Mouse (Mus musculus): ENCODE measurements around the gene Dbh. TPM values are rescaled to one million over a fixed set of nuclear protein-coding genes. Genes with fewer than 3 reads are reported as not detected.

The Dbh gene
- not detected in 2 replicates for polyA plus RNA-seq (2012; ENCODE audit: insufficient read depth, insufficient read length, missing spikeins)

GRCm38 (mm10) chr2:27164796-27165590, at the start of gene Dbh:
Dbh (plus strand) TSS chr2:27165233.
- no peak within 1 kb of the TSS for H3K4me3 ChIP-seq (ENCODE audit: insufficient read depth, low read length)
- H3K4me1 ChIP-seq (ENCODE audit: control insufficient read depth, insufficient read depth, low read length): no peaks in the 10 kb centered on the region
- no peak for TF ChIP-seq CTCF (IDR thresholded peaks at IDR 0.05; ENCODE audit: low read depth, low read length)
- no peak for TF ChIP-seq POLR2A (IDR thresholded peaks at IDR 0.05; ENCODE audit: borderline replicate concordance, low read depth, low read length)
- no peak within 1 kb of the TSS for H3K27ac ChIP-seq (ENCODE audit: insufficient read depth, low read depth, low read length)

GRCm38 (mm10) chr2:27118452-27118851, 46.6 kb upstream of the Dbh start:
- no peak overlapping the region for H3K27ac ChIP-seq (ENCODE audit: insufficient read depth, low read depth, low read length)
- TF ChIP-seq POLR2A (IDR thresholded peaks at IDR 0.05; ENCODE audit: borderline replicate concordance, low read depth, low read length) (no peak), CTCF (IDR thresholded peaks at IDR 0.05; ENCODE audit: low read depth, low read length) (no peak)
- H3K4me1 ChIP-seq (ENCODE audit: control insufficient read depth, insufficient read depth, low read length): no peaks in the 10 kb centered on the region
- no peak overlapping the region for H3K4me3 ChIP-seq (ENCODE audit: insufficient read depth, low read length)

- TF ChIP-seq CTCF (IDR thresholded peaks at IDR 0.05; ENCODE audit: low read depth, low read length): no peak
- no peak for TF ChIP-seq POLR2A (IDR thresholded peaks at IDR 0.05; ENCODE audit: borderline replicate concordance, low read depth, low read length)
- H3K27ac ChIP-seq (ENCODE audit: insufficient read depth, low read depth, low read length): no peak overlapping the region
- no peak overlapping the region for H3K4me3 ChIP-seq (ENCODE audit: insufficient read depth, low read length)
- no peaks in the 10 kb centered on the region for H3K4me1 ChIP-seq (ENCODE audit: control insufficient read depth, insufficient read depth, low read length)
These were observed 45.3 kb upstream of the Dbh start for GRCm38 (mm10) chr2:27119766-27120165.

- TF ChIP-seq CTCF (IDR thresholded peaks at IDR 0.05; ENCODE audit: low read depth, low read length): no peak
- no peak for TF ChIP-seq POLR2A (IDR thresholded peaks at IDR 0.05; ENCODE audit: borderline replicate concordance, low read depth, low read length)
- Histone ChIP-seq H3K4me3 (ENCODE audit: insufficient read depth, low read length) (no peak overlapping the region), H3K27ac (ENCODE audit: insufficient read depth, low read depth, low read length) (no peak overlapping the region), H3K4me1 (ENCODE audit: control insufficient read depth, insufficient read depth, low read length) (no peaks in the 10 kb centered on the region)
These were observed 44.8 kb upstream of the Dbh start for GRCm38 (mm10) chr2:27120241-27120641.

GRCm38 (mm10) chr2:27121626-27122355, 43.2 kb upstream of the Dbh start:
- H3K27ac ChIP-seq (ENCODE audit: insufficient read depth, low read depth, low read length): no peak overlapping the region
- H3K4me3 ChIP-seq (ENCODE audit: insufficient read depth, low read length): no peak overlapping the region
- TF ChIP-seq POLR2A (IDR thresholded peaks at IDR 0.05; ENCODE audit: borderline replicate concordance, low read depth, low read length) (no peak), CTCF (IDR thresholded peaks at IDR 0.05; ENCODE audit: low read depth, low read length) (no peak)
- no peaks in the 10 kb centered on the region for H3K4me1 ChIP-seq (ENCODE audit: control insufficient read depth, insufficient read depth, low read length)

- no peak overlapping the region for H3K27ac ChIP-seq (ENCODE audit: insufficient read depth, low read depth, low read length)
- no peak overlapping the region for H3K4me3 ChIP-seq (ENCODE audit: insufficient read depth, low read length)
- TF ChIP-seq POLR2A (IDR thresholded peaks at IDR 0.05; ENCODE audit: borderline replicate concordance, low read depth, low read length) (no peak), CTCF (IDR thresholded peaks at IDR 0.05; ENCODE audit: low read depth, low read length) (no peak)
- H3K4me1 ChIP-seq (ENCODE audit: control insufficient read depth, insufficient read depth, low read length): no peaks in the 10 kb centered on the region
These were observed 42.5 kb upstream of the Dbh start for GRCm38 (mm10) chr2:27122578-27122977.

GRCm38 (mm10) chr2:27123121-27123520, 41.9 kb upstream of the Dbh start:
- TF ChIP-seq POLR2A (IDR thresholded peaks at IDR 0.05; ENCODE audit: borderline replicate concordance, low read depth, low read length) (no peak), CTCF (IDR thresholded peaks at IDR 0.05; ENCODE audit: low read depth, low read length) (no peak)
- Histone ChIP-seq H3K27ac (ENCODE audit: insufficient read depth, low read depth, low read length) (no peak overlapping the region), H3K4me1 (ENCODE audit: control insufficient read depth, insufficient read depth, low read length) (no peaks in the 10 kb centered on the region), H3K4me3 (ENCODE audit: insufficient read depth, low read length) (no peak overlapping the region)

- Histone ChIP-seq H3K4me3 (ENCODE audit: insufficient read depth, low read length) (no peak overlapping the region), H3K4me1 (ENCODE audit: control insufficient read depth, insufficient read depth, low read length) (no peaks in the 10 kb centered on the region), H3K27ac (ENCODE audit: insufficient read depth, low read depth, low read length) (no peak overlapping the region)
- no peak for TF ChIP-seq POLR2A (IDR thresholded peaks at IDR 0.05; ENCODE audit: borderline replicate concordance, low read depth, low read length)
- peak; percentile 97 for TF ChIP-seq CTCF (IDR thresholded peaks at IDR 0.05; ENCODE audit: low read depth, low read length)
These were observed 39.1 kb upstream of the Dbh start for GRCm38 (mm10) chr2:27125979-27126378.

GRCm38 (mm10) chr2:27126496-27126895, 38.5 kb upstream of the Dbh start:
- no peak overlapping the region for H3K4me3 ChIP-seq (ENCODE audit: insufficient read depth, low read length)
- no peaks in the 10 kb centered on the region for H3K4me1 ChIP-seq (ENCODE audit: control insufficient read depth, insufficient read depth, low read length)
- no peak overlapping the region for H3K27ac ChIP-seq (ENCODE audit: insufficient read depth, low read depth, low read length)
- TF ChIP-seq POLR2A (IDR thresholded peaks at IDR 0.05; ENCODE audit: borderline replicate concordance, low read depth, low read length): no peak
- TF ChIP-seq CTCF (IDR thresholded peaks at IDR 0.05; ENCODE audit: low read depth, low read length): no peak

- Histone ChIP-seq H3K4me3 (ENCODE audit: insufficient read depth, low read length) (no peak overlapping the region), H3K27ac (ENCODE audit: insufficient read depth, low read depth, low read length) (no peak overlapping the region), H3K4me1 (ENCODE audit: control insufficient read depth, insufficient read depth, low read length) (no peaks in the 10 kb centered on the region)
- TF ChIP-seq CTCF (IDR thresholded peaks at IDR 0.05; ENCODE audit: low read depth, low read length) (no peak), POLR2A (IDR thresholded peaks at IDR 0.05; ENCODE audit: borderline replicate concordance, low read depth, low read length) (no peak)
These were observed 36.0 kb upstream of the Dbh start for GRCm38 (mm10) chr2:27128990-27129389.
